Mouse (Mus musculus) stomach, adult 2 months (tissue): ENCODE measurements around the gene Ift22. TPM values are rescaled to one million over a fixed set of nuclear protein-coding genes. Genes with fewer than 3 reads are reported as not detected.

Experiments used
- polyA plus RNA-seq: library from polyadenylated mRNA; depleted of rRNA; stranded (reverse); fragments of >200 nt; gene quantifications from 2 replicates; pipeline ENCODE4 v1.2.3, GENCODE M21; 2012; rRNA removed

Ift22 gene
- 2.9 TPM in 2 replicates for polyA plus RNA-seq

DNA sequence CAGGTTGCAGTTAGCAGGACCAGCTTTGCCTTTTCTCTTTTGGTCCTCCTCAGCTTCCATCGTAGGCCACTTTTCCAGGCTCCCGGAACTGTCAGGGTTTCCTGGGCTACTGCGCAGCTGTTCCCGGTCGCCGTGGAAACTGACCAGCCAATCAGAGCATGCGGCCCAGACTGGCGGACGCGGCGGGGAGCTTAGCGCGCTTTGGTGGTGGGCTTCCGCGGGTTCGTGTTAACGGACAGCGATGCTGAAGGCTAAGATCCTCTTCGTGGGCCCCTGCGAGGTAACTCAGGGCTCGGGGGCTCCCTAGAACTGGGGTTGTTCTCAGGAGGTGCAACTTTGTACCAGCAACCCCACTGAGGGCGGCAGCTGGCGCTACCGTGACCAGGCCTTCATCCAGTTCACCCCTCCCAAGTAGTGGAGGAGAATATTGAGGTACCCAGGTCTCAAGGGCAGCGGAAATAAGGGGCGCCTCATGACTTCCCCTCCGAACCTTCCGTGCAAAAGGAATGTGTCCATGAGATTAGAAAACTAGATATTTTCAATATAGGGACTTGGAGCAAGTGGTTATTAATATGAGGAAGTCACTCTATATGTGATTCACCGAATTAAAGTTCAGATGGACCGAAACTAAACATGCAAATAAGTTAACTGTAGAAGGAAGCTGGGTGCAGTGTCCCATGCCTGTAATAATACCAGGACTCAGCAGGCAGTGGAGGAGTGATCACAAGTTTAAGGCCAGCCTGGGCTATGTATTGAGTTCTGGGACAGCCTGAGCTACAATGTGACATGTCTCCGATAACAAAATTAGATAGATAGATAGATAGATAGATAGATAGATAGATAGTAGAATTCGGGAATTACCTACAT lies at the start of gene Ift22:
Ift22 (plus strand) TSS at position 160 of the 867 bp plus-strand sequence.

GRCm38 (mm10) chr5:136882788-136883439 lies 25.0 kb upstream of the Ift22 start, which contains the start of gene Col26a1:
Gene Col26a1, minus strand, starts transcription at chr5:136883209.

DNA sequence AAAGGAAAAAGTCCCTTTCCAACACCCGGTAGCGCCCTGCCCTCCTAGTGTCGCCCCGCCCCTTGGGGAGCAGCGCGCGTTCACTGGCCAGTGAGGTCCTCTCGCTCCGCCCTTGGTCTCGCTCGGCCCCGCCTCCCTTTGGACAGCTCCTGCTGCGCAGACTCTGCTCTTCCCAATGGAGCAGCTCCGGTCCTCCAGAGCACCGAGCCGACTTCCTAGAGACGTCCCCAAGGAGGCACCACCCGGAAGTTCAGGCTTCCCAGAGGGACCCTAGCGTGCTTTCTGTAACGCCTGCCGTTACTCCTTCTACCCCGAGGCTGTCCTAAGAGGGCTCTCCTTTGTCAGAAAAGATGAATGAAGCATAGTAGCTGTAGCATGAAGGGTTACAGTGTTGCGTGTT lies 45.1 kb downstream of the Ift22 start, which contains the start of gene Fis1:
Fis1 (plus strand) TSS at position 261 of the 400 bp plus-strand sequence.

Other genes starting within 250 kb of the Ift22 start
- 0.29 TPM in 1 of 2 replicates, not detected in the other for gene Myl10, start 215.0 kb upstream of the Ift22 start, polyA plus RNA-seq
- gene Col26a1, start 24.9 kb upstream of the Ift22 start, polyA plus RNA-seq: 0.16 and 0.34 TPM in 2 replicates
- 99.0 and 123 TPM in 2 replicates for gene Fis1, start 45.1 kb downstream of the Ift22 start, polyA plus RNA-seq
- 3.0 and 3.8 TPM in 2 replicates for gene Cldn15, start 58.5 kb downstream of the Ift22 start, polyA plus RNA-seq
- 24.0 and 28.8 TPM in 2 replicates for gene Plod3, start 78.9 kb downstream of the Ift22 start, polyA plus RNA-seq
- gene Znhit1, start 79.9 kb downstream of the Ift22 start, polyA plus RNA-seq: 68.0 and 87.7 TPM in 2 replicates
- 0.75 and 1.5 TPM in 2 replicates for gene Vgf, start 118.2 kb downstream of the Ift22 start, polyA plus RNA-seq
- gene Ap1s1, start 138.0 kb downstream of the Ift22 start, polyA plus RNA-seq: 39.9 and 51.1 TPM in 2 replicates
- 0.74 and 2.6 TPM in 2 replicates for gene Serpine1, start 164.1 kb downstream of the Ift22 start, polyA plus RNA-seq
- 3.1 and 4.6 TPM in 2 replicates for gene Trim56, start 208.1 kb downstream of the Ift22 start, polyA plus RNA-seq
- 0.08 and 0.14 TPM in 2 replicates for gene Muc3, start 241.2 kb downstream of the Ift22 start, polyA plus RNA-seq